Mouse (Mus musculus) fat pad, adult 2 months (tissue): ENCODE measurements around the gene Il16.
"Not testable (repeated sequence)": the region's sequence is repeated elsewhere in the genome, so short reads cannot be mapped to it uniquely, and the experiment has no call there.

Experiments used
- DNase-seq: peaks from one replicate; pipeline ENCODE4 v3.0.0-alpha.2; 2011; ENCODE audit warnings: low read depth, low spot score; ENCODE audit errors: extremely low read depth

Il16 gene

GRCm38 (mm10) chr7:83736341-83737115 is 9.0 kb downstream of the Il16 start:
- no peak for DNase-seq

GRCm38 (mm10) chr7:83735108-83735781 is 10.3 kb downstream of the Il16 start:
- DNase-seq = no peak

- DNase-seq = no peak
Observed at GRCm38 (mm10) chr7:83734671-83735082, 10.8 kb downstream of the Il16 start.

GRCm38 (mm10) chr7:83734246-83734645 is 11.3 kb downstream of the Il16 start:
- no peak for DNase-seq

GRCm38 (mm10) chr7:83732781-83733180 is 12.7 kb downstream of the Il16 start:
- no peak for DNase-seq

GRCm38 (mm10) chr7:83731961-83732666 is 13.4 kb downstream of the Il16 start:
- DNase-seq = no peak

- DNase-seq = no peak
Observed at GRCm38 (mm10) chr7:83731297-83731696, 14.2 kb downstream of the Il16 start.

GRCm38 (mm10) chr7:83726936-83727632 is 18.4 kb downstream of the Il16 start:
- DNase-seq = no peak

- DNase-seq = no peak
Observed at GRCm38 (mm10) chr7:83725801-83726200, 19.7 kb downstream of the Il16 start.

- no peak for DNase-seq
Observed at GRCm38 (mm10) chr7:83724541-83724940, 21.0 kb downstream of the Il16 start.

GRCm38 (mm10) chr7:83723954-83724353 is 21.6 kb downstream of the Il16 start:
- no peak for DNase-seq

GRCm38 (mm10) chr7:83723221-83723620 is 22.3 kb downstream of the Il16 start:
- no peak for DNase-seq

- no peak for DNase-seq
Observed at GRCm38 (mm10) chr7:83722485-83722884, 23.0 kb downstream of the Il16 start.

GRCm38 (mm10) chr7:83720231-83720630 is 25.3 kb downstream of the Il16 start:
- DNase-seq = no peak

GRCm38 (mm10) chr7:83717021-83717725 is 28.4 kb downstream of the Il16 start:
- no peak for DNase-seq

- DNase-seq = no peak
Observed at GRCm38 (mm10) chr7:83713639-83714038, 31.9 kb downstream of the Il16 start.

- not testable (repeated sequence) for DNase-seq
Observed at GRCm38 (mm10) chr7:83711676-83712259, 33.8 kb downstream of the Il16 start.

- no peak for DNase-seq
Observed at GRCm38 (mm10) chr7:83703046-83703775, 42.3 kb downstream of the Il16 start.

GRCm38 (mm10) chr7:83699066-83699745 is 46.3 kb downstream of the Il16 start:
- DNase-seq = no peak
